Mouse (Mus musculus): ENCODE results near the gene Btbd35f2.
"Not testable (repeated sequence)": the region's sequence is repeated elsewhere in the genome, so short reads cannot be mapped to it uniquely, and the experiment has no call there.

Btbd35f2 gene

GRCm38 (mm10) chrX:32278094-32278493 is at the start of gene Btbd35f2:
Btbd35f2 (plus strand) TSS chrX:32278394.
- DNase-seq (ENCODE audit: low spot score in 2 of 2): not testable (repeated sequence)
